Mouse (Mus musculus) bone marrow, adult 2 months (tissue): ENCODE measurements around the gene Gm5148.

ENCODE experiments used
- CTCF ChIP-seq: fragments of 200-500 bp; IDR thresholded peaks from 2 replicates; pipeline ENCODE4 v1.5.1; 2011; ENCODE audit warnings: low read length, control low read depth; ENCODE audit not compliant: control insufficient read depth, insufficient read depth
- POLR2A ChIP-seq: fragments of 200-500 bp; IDR thresholded peaks from 2 replicates; pipeline ENCODE4 v1.6.1; 2011; ENCODE audit warnings: low read depth, mild to moderate bottlenecking, control low read depth, low read length, borderline replicate concordance; ENCODE audit not compliant: control insufficient read depth

GRCm38 (mm10) chr3:37666291-37667118, 57.8 kb downstream of the Gm5148 start:
- TF ChIP-seq POLR2A (no peak), CTCF (no peak)
